13 mouse cellular contexts compared by ENCODE assay signal in the genomic region with DNA sequence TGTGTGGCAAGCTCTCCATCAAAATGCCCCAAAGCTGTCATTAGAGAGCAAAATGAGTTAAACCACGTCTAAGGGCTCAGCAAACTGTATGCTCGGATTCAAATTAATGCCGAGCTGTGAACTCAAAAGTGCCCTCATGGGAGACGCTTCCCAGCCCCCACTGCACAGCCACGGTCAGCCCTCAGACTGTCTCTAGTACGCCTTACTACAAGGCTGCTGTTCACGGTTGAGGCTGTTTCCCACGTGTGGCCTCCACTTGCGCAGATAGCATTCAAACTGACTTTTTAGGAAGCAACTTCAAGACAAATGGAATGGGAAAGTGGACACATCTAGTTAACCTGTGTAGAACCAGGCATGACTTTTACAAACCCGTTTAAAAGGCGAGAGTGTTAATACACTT.
DNase-seq lines count a peak whose midpoint lies in the region; ATAC-seq lines count a peak whose summit lies in the region.
"Had no signal": no experiment of that assay in that cellular context is flagged by ENCODE, and none has a peak within 500 bp of the region (broad histone marks: within the 10 kb centered on the region; RNA-seq: fewer than 3 reads in every experiment).

No protein-coding gene starts in this region.

- H3K4me1 ChIP-seq in heart, embryonic 11.5 days (ENCODE audit: control insufficient read depth, insufficient read depth, low read length) = 0 out of 2 replicates have a peak, but pooled peaks cover 5% of the 10 kb centered on the region
- H3K4me1 ChIP-seq in limb, embryonic 12.5 days (replicated peaks) = peaks cover 7% of the 10 kb centered on the region
- H3K4me1 ChIP-seq in liver, embryonic 12.5 days = no peaks in the 10 kb centered on the region
- H3K4me1 ChIP-seq: lung, embryonic 15.5 days had no signal

- peak overlapping the region; percentile 20 for H3K4me2 ChIP-seq in heart, embryonic 11.5 days
- H3K4me2 ChIP-seq in limb, embryonic 12.5 days = peak overlapping the region; percentile 10; the same call in 1 of the 2 replicates
- H3K4me2 ChIP-seq in liver, embryonic 12.5 days = no peak overlapping the region
- H3K4me2 ChIP-seq: lung, embryonic 15.5 days had no signal

- 23% methylated on average over 11 of the region's 11 CpGs for whole genome bisulfite sequencing in heart, embryonic 11.5 days (ENCODE audit: insufficient replicate concordance)
- WGBS in limb, embryonic 12.5 days = 19% methylated on average over 11 of the region's 11 CpGs
- 52% methylated on average over 11 of the region's 11 CpGs for WGBS in liver, embryonic 12.5 days (ENCODE audit: insufficient replicate concordance)

- ATAC-seq in heart, embryonic 11.5 days (replicated peaks; ENCODE audit: insufficient number of reproducible peaks, low FRiP score, low TSS enrichment) = no peak
- no peak for ATAC-seq in limb, embryonic 12.5 days (ENCODE audit: insufficient number of reproducible peaks, insufficient read depth, low FRiP score, low TSS enrichment, low read depth)
- ATAC-seq in liver, embryonic 12.5 days = no peak

- no peaks in the 10 kb centered on the region for H3K27me3 ChIP-seq in heart, embryonic 11.5 days (ENCODE audit: control insufficient read depth, insufficient read depth, low read length)
- H3K27me3 ChIP-seq in limb, embryonic 12.5 days = no peaks in the 10 kb centered on the region
- no peaks in the 10 kb centered on the region for H3K27me3 ChIP-seq in liver, embryonic 12.5 days (replicated peaks)
- H3K27me3 ChIP-seq: lung, embryonic 15.5 days had no signal

- no peak overlapping the region for H3K27ac ChIP-seq in heart, embryonic 11.5 days (ENCODE audit: low read depth, low read length)
- no peak overlapping the region for H3K27ac ChIP-seq in limb, embryonic 12.5 days
- H3K27ac ChIP-seq in liver, embryonic 12.5 days = no peak overlapping the region
- H3K27ac ChIP-seq: lung, embryonic 15.5 days had no signal

- H3K4me3 ChIP-seq in heart, embryonic 11.5 days (ENCODE audit: low read depth, low read length) = no peak overlapping the region
- H3K4me3 ChIP-seq in limb, embryonic 12.5 days (replicated peaks) = no peak overlapping the region
- no peak overlapping the region for H3K4me3 ChIP-seq in liver, embryonic 12.5 days
- H3K4me3 ChIP-seq: lung, embryonic 15.5 days had no signal

- no peak for DNase-seq in heart, adult 18-20 months
- DNase-seq in kidney, postnatal 4 days = peak; percentile 4 to 11
- DNase-seq in kidney, postnatal 10 days = no peak
- DNase-seq in embryo, embryonic 10.5 days (ENCODE audit: low spot score) = peak; percentile 47
- DNase-seq in cerebellum, postnatal 14 days = no peak
- DNase-seq: cerebellum, adult 9-11 months; heart, postnatal 36 days; layer of hippocampus, postnatal 36 days had no signal

- no peaks in the 10 kb centered on the region for H3K36me3 ChIP-seq in heart, embryonic 11.5 days (ENCODE audit: control insufficient read depth, insufficient read depth, low read length)
- no peaks in the 10 kb centered on the region for H3K36me3 ChIP-seq in limb, embryonic 12.5 days
- H3K36me3 ChIP-seq in liver, embryonic 12.5 days = no peaks in the 10 kb centered on the region
- H3K36me3 ChIP-seq: G1E; lung, embryonic 15.5 days had no signal

- H3K9ac ChIP-seq in heart, embryonic 11.5 days (ENCODE audit: low read depth, low read length) = no peak overlapping the region
- no peak overlapping the region for H3K9ac ChIP-seq in limb, embryonic 12.5 days (replicated peaks)
- no peak overlapping the region for H3K9ac ChIP-seq in liver, embryonic 12.5 days
- H3K9ac ChIP-seq: lung, embryonic 15.5 days had no signal

- no peaks in the 10 kb centered on the region for H3K9me3 ChIP-seq in heart, embryonic 11.5 days (replicated peaks; ENCODE audit: control insufficient read depth, low read length)
- no peaks in the 10 kb centered on the region for H3K9me3 ChIP-seq in limb, embryonic 12.5 days
- no peaks in the 10 kb centered on the region for H3K9me3 ChIP-seq in liver, embryonic 12.5 days (replicated peaks)
- H3K9me3 ChIP-seq: G1E; lung, embryonic 15.5 days had no signal

Comparison
In these comparisons a context has a peak if more than half of its experiments do, and no peak if none do; other contexts are left out.
1. DNase-seq: peak in kidney, postnatal 4 days (2 of 2) and embryo, embryonic 10.5 days (single experiment); none in heart, adult 18-20 months (0 of 2), kidney, postnatal 10 days (single experiment) and cerebellum, postnatal 14 days (0 of 2).